Mouse (Mus musculus) hindbrain, embryonic 14.5 days (tissue): ENCODE results near the gene Erich4. TPM values are rescaled to one million over a fixed set of nuclear protein-coding genes. Genes with fewer than 3 reads are reported as not detected.
"Not testable (repeated sequence)": the region's sequence is repeated elsewhere in the genome, so short reads cannot be mapped to it uniquely, and the experiment has no call there.

Experiments used
- ATAC-seq: fragments of 200-750 bp; cut with Nextera tagmentation; 2 replicates; pipeline ENCODE4 v1.8.0; 2017; ENCODE audit warnings: moderate number of reproducible peaks, mild to moderate bottlenecking, moderate TSS enrichment, moderate library complexity; ENCODE audit not compliant: low FRiP score
- DNase-seq: peaks from one replicate; pipeline ENCODE4 v3.0.0-alpha.2; 2015; ENCODE audit warnings: low spot score
- H3K27ac ChIP-seq: fragments of 300-500 bp; sonication (generic); 2 replicates; pipeline ENCODE4 v1.5.1; 2014; ENCODE audit warnings: mild to moderate bottlenecking, moderate library complexity
- H3K27me3 ChIP-seq: fragments of 300-500 bp; sonication (generic); 2 replicates; pipeline ENCODE4 v1.6.1; 2014; ENCODE audit warnings: mild to moderate bottlenecking, low read length, mixed read lengths; ENCODE audit not compliant: control insufficient read depth, insufficient read depth
- H3K36me3 ChIP-seq: fragments of 300-500 bp; sonication (generic); replicated peaks from 2 replicates; pipeline ENCODE4 v1.6.1; 2014; ENCODE audit not compliant: control insufficient read depth, insufficient read depth
- H3K4me1 ChIP-seq: fragments of 300-500 bp; sonication (generic); replicated peaks from 2 replicates; pipeline ENCODE4 v1.6.1; 2014; ENCODE audit warnings: antibody characterized with exemption, low read length, mixed read lengths; ENCODE audit not compliant: control insufficient read depth, insufficient read depth
- H3K4me2 ChIP-seq: fragments of 300-500 bp; sonication (generic); replicated peaks from 2 replicates; pipeline ENCODE4 v1.6.1; 2014; ENCODE audit warnings: mild to moderate bottlenecking, moderate library complexity
- H3K4me3 ChIP-seq: fragments of 300-500 bp; sonication (generic); replicated peaks from 2 replicates; pipeline ENCODE4 v1.5.1; 2014; ENCODE audit warnings: mild to moderate bottlenecking, low read length
- H3K9ac ChIP-seq: fragments of 300-500 bp; sonication (generic); 2 replicates; pipeline ENCODE4 v1.6.1; 2014
- H3K9me3 ChIP-seq: fragments of 300-500 bp; sonication (generic); 2 replicates; pipeline ENCODE4 v1.6.1; 2016; ENCODE audit warnings: low read length; ENCODE audit not compliant: control insufficient read depth
- WGBS: fragments of 180-500 bp; shearing (Covaris S2); extraction: QIAGEN DNeasy Blood & Tissue Kit; methylation state at CpG from one replicate; pipeline ENCODE4 v1.1.7; 2014; 5-methylcytosine and 5-hydroxymethylcytosine counted together
- polyA plus RNA-seq: library from polyadenylated mRNA; unstranded; fragments of >200 nt; fragmentation: Nextera tagmentation; extraction: Ambion mirVana; gene quantifications from 2 replicates; pipeline ENCODE4 v1.2.1, GENCODE M21; 2014

The Erich4 gene
- polyA plus RNA-seq, 1 experiment from 2014 or later: not detected

DNA sequence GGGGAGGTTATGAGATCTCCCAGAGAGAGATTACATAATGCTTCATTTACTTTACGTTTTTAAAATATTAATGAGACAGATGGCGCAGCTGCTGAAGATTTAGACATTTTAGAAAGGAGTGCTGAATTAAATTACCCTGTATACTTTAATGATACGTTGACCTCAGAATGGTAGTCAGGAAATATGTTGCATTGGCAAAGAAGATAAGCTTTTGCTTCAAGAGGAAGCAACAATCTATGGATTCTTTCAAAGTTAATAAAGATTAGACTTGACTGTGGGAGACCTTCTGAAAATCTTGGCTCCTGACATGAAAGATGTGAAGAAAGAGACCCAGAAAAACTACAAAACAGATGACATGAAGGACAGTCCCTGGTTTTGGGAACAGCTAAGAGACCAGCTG, 21.8 kb downstream of the Erich4 start:
- 74% methylated on average over 3 of the region's 3 CpGs for WGBS
- ATAC-seq: no peak
- no peak overlapping the region for H3K4me2 ChIP-seq
- no peak for DNase-seq
- no peak overlapping the region for H3K9ac ChIP-seq
- H3K9me3 ChIP-seq: no peaks in the 10 kb centered on the region
- H3K36me3 ChIP-seq: no peaks in the 10 kb centered on the region
- H3K27ac ChIP-seq: no peak overlapping the region
- H3K4me1 ChIP-seq: no peaks in the 10 kb centered on the region
- H3K27me3 ChIP-seq: no peaks in the 10 kb centered on the region
- no peak overlapping the region for H3K4me3 ChIP-seq

DNA sequence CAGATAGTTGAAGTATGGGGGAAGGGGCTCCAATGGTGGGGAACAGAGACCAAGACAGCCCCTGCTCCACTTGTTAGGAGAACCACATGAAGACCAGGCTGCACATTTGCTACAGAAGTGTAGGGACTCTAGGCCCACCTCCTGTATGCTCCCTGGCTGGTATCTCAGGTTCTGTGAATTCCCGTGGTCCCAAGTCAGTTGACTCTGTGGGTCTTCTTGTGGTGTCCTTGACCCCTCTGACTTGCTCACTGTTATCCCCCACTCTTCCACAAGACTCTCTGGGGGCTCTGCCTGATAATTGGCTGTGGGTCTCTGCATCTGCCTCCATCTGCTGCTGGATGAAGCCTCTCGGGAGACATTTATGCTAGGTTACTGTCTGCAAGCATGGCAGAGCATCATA, 24.5 kb downstream of the Erich4 start:
- WGBS: 87% methylated on average over 2 of the region's 2 CpGs
- ATAC-seq (no peak), DNase-seq (no peak)
- H3K27ac ChIP-seq: no peak overlapping the region
- H3K4me2 ChIP-seq: no peak overlapping the region
- H3K9ac ChIP-seq: no peak overlapping the region
- H3K27me3 ChIP-seq: no peaks in the 10 kb centered on the region
- no peaks in the 10 kb centered on the region for H3K9me3 ChIP-seq
- H3K4me1 ChIP-seq: no peaks in the 10 kb centered on the region
- no peak overlapping the region for H3K4me3 ChIP-seq
- H3K36me3 ChIP-seq: no peaks in the 10 kb centered on the region

DNA sequence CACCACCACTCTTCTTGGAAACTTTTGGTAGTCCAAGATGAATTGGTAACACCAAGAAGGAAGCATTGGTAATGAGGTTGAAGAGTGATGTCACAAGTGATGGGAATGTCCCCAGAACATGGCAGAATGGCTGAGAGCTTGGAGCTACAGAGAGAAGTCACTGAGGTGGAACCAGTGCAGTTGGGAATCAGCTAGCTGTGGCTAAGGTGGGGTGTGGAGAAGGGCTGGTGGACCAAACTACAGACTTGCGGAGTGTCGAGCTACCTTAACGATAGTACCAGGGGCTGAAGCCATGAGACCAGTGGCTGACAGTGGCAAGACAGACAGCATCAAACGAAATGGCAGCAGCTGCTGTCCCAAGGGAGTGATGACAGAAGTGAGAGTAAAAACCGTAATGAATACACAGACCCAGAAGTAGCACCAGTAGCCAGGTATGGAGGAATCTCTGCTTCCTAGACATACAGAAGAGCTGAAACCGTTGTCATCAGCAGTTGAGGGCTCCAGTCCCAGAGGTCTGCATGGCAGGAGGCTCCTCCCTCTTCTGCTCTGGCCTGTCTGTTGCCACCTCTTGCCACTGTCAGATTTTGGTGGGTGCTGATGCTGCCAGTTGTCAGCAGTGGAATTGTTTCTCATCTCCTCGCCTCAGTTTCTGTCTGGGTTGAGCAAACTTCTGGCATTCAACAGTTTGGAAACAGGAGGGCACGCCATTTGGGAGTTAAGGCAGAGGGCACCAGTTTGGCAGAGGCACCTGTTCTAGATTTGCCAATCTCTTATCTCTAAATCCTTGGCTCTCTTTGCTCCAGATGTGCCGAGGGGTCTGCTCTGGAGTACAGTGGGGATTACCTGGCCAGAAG, 30.1 kb downstream of the Erich4 start:
- no peak for ATAC-seq
- Histone ChIP-seq H3K9me3 (no peaks in the 10 kb centered on the region), H3K27me3 (no peaks in the 10 kb centered on the region), H3K4me1 (no peaks in the 10 kb centered on the region), H3K4me3 (no peak overlapping the region), H3K27ac (no peak overlapping the region), H3K36me3 (no peaks in the 10 kb centered on the region), H3K9ac (no peak overlapping the region), H3K4me2 (no peak overlapping the region)
- WGBS: 81% methylated on average over 9 of the region's 9 CpGs
- DNase-seq: no peak

DNA sequence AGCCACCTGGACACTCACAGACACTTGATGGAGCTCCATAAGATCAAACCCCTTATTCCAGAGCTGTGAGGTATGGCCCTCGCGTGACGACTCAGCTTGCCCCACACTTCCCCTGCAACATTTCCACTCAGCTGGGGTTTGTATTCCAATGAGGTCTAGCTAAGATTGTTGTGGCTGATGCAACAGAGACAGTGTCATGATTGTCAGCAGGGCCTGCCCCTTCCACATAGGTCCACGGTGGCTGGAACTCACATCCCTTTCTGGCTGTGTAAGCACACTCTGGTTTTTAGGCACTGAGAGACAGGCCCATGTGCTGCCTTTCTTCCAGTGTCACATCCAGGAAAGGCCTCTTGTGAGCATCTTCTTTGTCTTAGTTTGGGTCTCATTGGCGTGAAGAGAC, 31.0 kb downstream of the Erich4 start:
- no peaks in the 10 kb centered on the region for H3K27me3 ChIP-seq
- DNase-seq: no peak
- H3K4me3 ChIP-seq: no peak overlapping the region
- H3K9ac ChIP-seq: no peak overlapping the region
- WGBS: 92% methylated on average over 5 of the region's 5 CpGs
- H3K4me2 ChIP-seq: no peak overlapping the region
- no peaks in the 10 kb centered on the region for H3K36me3 ChIP-seq
- no peaks in the 10 kb centered on the region for H3K4me1 ChIP-seq
- ATAC-seq: no peak
- no peak overlapping the region for H3K27ac ChIP-seq
- H3K9me3 ChIP-seq: no peaks in the 10 kb centered on the region

DNA sequence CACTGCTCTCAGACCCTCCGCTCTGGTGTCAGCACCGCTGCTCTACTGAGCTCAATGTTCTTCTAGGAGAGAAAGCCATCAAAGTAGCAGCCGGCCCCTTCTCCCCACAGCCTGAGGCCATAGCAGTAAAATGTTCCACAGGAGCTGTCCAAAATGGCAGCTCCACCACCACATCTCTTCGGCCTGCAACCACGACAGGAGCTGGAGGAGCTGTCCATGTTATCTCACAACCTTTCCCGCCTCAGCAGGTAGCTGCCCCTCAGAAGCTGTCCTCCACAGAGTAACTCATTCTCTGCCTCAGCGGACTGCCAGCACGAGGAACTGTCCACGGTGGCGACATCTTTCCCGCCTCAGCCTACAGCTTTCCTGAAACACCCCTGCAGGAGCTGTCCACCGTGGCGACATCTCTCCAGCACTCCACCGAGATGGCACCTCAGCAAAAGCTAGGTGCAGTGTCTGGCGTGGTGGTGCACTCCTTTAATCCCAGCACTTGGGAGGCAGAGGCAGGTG, 33.3 kb downstream of the Erich4 start:
- no peak for ATAC-seq
- Histone ChIP-seq H3K9me3 (no peaks in the 10 kb centered on the region), H3K27ac (no peak overlapping the region), H3K9ac (no peak overlapping the region), H3K4me1 (no peaks in the 10 kb centered on the region), H3K4me2 (no peak overlapping the region), H3K27me3 (no peaks in the 10 kb centered on the region), H3K4me3 (no peak overlapping the region), H3K36me3 (no peaks in the 10 kb centered on the region)
- no peak for DNase-seq
- 89% methylated on average over 15 of the region's 15 CpGs for WGBS

DNA sequence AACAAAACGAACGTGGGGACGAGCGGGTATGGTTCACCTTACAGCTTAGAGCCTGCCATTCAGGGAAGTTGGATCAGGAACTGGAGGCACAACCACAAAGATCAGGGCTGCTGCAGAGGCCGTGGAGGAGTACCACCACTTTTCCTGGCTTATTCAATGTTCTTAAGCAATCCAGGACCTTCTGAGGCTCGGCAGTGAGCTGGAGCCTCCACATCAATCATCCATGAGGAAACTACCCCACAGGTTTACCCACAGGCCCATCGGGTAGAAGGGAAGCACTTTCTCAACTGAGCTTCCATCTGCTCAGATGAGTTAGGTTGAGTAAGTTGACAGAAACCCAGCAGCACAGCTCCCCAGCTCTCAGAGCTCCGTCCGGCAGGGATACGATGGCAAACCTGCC, 36.3 kb downstream of the Erich4 start:
- 88% methylated on average over 10 of the region's 10 CpGs for whole genome bisulfite sequencing
- Histone ChIP-seq H3K27me3 (no peaks in the 10 kb centered on the region), H3K9me3 (no peaks in the 10 kb centered on the region), H3K36me3 (no peaks in the 10 kb centered on the region), H3K4me2 (no peak overlapping the region), H3K4me1 (no peaks in the 10 kb centered on the region), H3K4me3 (no peak overlapping the region), H3K27ac (no peak overlapping the region), H3K9ac (no peak overlapping the region)
- ATAC-seq (no peak), DNase-seq (no peak)

DNA sequence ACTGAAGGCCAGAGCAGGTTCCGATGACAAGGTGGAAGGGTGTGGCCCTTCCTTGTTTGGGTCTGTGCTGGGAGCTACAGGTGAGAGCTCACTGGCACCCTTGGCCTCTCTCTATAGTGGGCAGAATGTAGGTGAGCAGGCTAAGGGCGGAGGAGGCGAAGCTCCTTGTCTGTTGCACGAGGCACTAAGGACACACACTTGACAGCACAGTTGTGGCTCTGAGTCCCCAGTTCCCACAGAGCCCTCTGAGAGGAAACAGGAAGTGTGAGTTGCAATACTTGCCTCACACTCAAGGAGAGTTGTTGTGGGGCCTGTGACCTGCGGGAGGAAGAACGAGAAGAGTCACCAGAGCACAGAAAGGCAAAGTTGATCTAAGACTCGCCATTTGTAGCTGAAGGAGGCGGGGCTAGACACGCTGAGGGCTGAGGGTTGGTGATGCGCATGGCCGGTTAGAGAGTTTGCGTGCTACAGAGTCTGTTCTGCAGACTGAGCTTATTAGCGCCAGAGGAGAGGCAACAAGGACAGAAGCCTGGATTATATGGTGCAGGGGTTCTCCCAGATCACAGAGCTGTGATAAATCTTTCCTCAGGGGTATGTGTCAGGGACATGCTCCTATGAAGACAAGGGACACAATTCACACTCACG, 38.8 kb downstream of the Erich4 start:
- not testable (repeated sequence) for ATAC-seq, H3K9me3 ChIP-seq, DNase-seq, H3K4me3 ChIP-seq, H3K4me1 ChIP-seq, H3K27ac ChIP-seq, H3K4me2 ChIP-seq, H3K27me3 ChIP-seq, H3K9ac ChIP-seq, H3K36me3 ChIP-seq
- 81% methylated on average over 12 of the region's 14 CpGs for WGBS

DNA sequence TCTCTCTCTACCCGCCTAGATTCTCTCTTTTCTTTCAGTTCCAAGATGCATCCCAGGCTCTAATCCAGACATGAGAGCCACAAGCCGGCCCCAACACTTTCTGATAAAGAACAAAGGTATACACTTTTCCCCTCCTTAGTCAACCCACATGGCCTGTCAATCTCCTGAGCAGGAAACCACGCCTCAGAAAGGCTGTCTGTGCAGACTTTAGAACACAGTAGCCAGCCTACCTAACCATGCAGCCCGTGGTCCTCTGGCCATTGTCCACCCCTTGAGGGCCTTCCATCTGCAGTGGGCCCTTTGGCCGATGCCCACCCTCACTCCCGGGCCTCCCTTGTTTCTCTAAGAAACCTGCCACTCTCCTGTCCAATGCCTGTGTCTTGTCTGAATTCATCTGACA, 39.4 kb downstream of the Erich4 start:
- H3K36me3 ChIP-seq, H3K9ac ChIP-seq, H3K9me3 ChIP-seq, H3K4me2 ChIP-seq, H3K4me3 ChIP-seq, H3K27ac ChIP-seq, H3K27me3 ChIP-seq, ATAC-seq, H3K4me1 ChIP-seq, DNase-seq: not testable (repeated sequence)
- WGBS: 46% methylated on average over 6 of the region's 6 CpGs

DNA sequence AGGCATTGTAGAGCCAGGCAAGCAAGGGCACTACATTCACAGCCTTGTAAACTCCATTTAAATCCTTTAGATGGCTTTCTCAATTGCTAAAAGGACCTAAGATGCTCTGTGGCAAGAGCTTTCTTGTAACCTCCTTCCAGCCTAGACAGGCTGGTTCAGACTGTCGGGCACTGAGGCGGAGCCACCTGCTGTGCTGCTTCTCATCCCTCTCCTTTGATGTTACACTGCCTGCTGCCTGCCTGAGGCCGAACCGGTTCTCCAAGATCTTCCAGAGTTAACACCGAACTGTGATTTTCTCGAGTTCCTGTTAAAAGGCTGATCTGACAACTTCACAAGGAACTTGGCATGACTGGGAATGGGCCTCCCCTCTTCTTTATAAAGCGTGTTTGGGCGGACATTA, 39.8 kb downstream of the Erich4 start:
- Histone ChIP-seq H3K27ac (no peak overlapping the region), H3K36me3 (no peaks in the 10 kb centered on the region), H3K4me3 (no peak overlapping the region), H3K9ac (no peak overlapping the region), H3K4me2 (no peak overlapping the region), H3K4me1 (no peaks in the 10 kb centered on the region), H3K27me3 (no peaks in the 10 kb centered on the region), H3K9me3 (no peaks in the 10 kb centered on the region)
- WGBS: 21% methylated on average over 8 of the region's 8 CpGs
- ATAC-seq (no peak), DNase-seq (no peak)
